Mouse (Mus musculus) activated CD4-positive, CD25-positive, alpha-beta regulatory T cell, adult 4 months (primary cell): Measurements from ENCODE around the gene F8. TPM values are rescaled to one million over a fixed set of nuclear protein-coding genes. Genes with fewer than 3 reads are reported as not detected.
"Not testable (repeated sequence)": the region's sequence is repeated elsewhere in the genome, so short reads cannot be mapped to it uniquely, and the experiment has no call there.

ENCODE experiments used
- ATAC-seq: one replicate; pipeline ENCODE4 v1.8.0; 2017
- polyA plus RNA-seq, 2 experiments: library from polyadenylated mRNA; unstranded; fragments of 100-300 nt; shearing (Covaris generic); gene quantifications; one replicate each; pipeline ENCODE4 v1.2.1; 2017

F8 gene
- 1 to 10 TPM in 1 of 2 experiments, under 1 TPM in 1; 0.86 to 1.1 TPM for polyA plus RNA-seq

DNA sequence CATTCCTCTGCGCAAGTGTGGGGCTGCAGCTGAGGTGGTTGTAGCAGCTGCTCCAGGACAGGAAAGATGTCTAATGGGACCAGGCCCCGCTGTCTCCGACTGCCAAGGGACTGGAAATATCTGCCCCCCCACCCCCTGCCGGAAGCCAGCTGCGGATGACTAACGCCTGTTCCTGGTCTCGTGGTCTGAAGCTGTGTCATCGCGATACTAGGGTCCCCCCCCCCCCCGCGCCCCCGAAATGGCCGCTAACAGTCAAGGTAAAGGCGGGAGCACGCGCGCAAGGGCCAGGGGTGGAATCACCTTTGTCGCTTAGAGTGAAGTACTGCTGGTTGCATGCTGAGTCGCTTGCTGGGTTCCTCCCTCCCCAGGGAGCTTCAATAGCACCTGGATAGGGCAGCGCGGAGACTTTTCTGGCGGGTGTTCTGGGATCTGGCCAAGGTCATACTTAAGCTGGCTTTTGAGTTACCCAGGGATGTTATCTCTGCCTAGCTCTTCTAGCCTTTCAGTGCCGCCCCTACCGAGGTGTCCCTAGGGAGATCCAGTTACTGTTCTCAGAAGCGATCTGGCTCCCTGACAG, at the start of gene F8, which contains the start of gene Fundc2:
TSS of gene F8 (minus strand) at position 421 of the 577 bp plus-strand sequence.
TSS of gene Fundc2 (plus strand) at position 205 of the 577 bp plus-strand sequence.
- peak; percentile 98 for ATAC-seq

- ATAC-seq: peak; percentile 97
Observed at GRCm38 (mm10) chrX:75415936-75416785, 33.7 kb upstream of the F8 start, which contains the start of the genes Cmc4, Mtcp1 and Brcc3. Cmc4 (minus strand) TSS chrX:75416584. Mtcp1 (minus strand) TSS chrX:75416588. Brcc3 (plus strand) TSS chrX:75416628.

DNA sequence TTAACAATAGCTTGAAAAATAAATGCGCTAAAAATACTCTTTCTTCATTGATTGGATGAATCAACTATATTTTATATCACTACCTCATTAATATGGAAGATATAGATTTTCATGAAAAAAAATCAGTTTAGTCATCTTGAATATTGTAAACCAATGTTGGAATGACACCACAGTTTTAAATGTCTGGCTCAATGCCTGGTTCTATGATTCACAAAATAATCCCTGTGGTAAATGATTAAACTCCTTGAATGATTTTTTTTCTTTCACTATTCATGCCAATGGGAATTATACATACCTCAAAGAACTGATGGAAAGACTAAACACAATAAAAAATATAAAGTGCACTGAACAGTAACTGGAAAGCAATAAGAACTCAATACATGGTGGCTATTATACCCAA, 27.3 kb upstream of the F8 start:
- no peak for ATAC-seq

GRCm38 (mm10) chrX:75403350-75403749, 20.9 kb upstream of the F8 start:
- ATAC-seq: no peak

DNA sequence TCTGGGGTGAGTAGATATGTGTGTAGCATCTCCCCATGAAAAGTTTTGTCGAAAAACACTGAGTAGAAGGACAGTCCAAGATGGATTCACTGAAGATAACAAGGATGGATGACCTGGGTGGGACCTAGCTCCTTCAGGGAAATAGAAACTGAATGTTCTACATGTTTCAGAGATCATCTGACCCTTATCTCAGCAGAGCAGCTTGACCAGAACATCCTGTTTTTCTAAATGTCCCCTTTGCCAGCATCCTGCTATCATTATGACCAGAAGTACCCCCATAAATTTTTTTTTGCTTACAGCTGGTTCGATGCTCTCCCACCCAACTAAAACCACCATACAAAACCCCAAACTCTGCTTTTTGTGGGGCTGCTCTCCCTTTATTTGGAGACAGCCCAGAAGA, 20.3 kb upstream of the F8 start:
- ATAC-seq: no peak

DNA sequence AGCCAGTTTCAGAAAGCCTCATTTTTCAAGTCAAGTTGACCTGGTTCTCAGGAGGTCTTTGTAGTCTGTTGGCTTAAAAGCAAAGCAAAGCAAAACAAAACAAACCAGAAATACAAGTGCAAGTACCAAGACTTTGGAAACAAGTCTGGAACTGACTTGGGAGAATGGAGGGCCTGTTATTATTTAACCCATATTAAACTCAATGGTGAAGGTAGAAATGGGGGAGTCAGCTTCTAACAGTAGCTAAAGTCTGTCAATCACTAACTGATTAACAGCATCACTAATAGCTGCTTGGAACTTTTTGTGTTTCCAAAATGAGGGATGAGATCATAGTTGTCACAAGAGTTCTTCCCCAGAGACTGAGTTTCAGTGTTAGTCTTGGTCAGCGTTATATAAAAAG, 17.1 kb upstream of the F8 start:
- no peak for ATAC-seq

DNA sequence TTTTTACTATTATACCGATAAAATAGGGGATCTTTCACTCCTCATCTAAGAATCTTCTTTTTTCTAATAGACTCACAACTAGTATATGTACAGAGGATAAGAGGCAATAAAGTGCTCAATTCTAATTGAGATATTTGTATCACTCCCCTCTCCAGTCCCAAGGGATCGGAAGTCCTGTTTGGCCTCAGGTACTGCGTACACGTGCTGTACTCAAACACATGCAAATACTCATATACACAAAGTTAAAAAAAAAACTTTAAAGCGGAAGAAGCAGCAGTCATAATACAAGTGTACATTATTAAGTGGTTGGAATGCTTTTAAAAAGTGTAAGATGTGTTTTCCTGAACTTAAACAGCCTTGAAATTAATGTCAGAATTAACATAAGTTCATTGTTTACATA, 716 bp downstream of the F8 start:
- ATAC-seq: peak; percentile 24

GRCm38 (mm10) chrX:75381176-75381575, 1.2 kb downstream of the F8 start:
- no peak for ATAC-seq

GRCm38 (mm10) chrX:75376815-75377214, 5.6 kb downstream of the F8 start:
- no peak for ATAC-seq

DNA sequence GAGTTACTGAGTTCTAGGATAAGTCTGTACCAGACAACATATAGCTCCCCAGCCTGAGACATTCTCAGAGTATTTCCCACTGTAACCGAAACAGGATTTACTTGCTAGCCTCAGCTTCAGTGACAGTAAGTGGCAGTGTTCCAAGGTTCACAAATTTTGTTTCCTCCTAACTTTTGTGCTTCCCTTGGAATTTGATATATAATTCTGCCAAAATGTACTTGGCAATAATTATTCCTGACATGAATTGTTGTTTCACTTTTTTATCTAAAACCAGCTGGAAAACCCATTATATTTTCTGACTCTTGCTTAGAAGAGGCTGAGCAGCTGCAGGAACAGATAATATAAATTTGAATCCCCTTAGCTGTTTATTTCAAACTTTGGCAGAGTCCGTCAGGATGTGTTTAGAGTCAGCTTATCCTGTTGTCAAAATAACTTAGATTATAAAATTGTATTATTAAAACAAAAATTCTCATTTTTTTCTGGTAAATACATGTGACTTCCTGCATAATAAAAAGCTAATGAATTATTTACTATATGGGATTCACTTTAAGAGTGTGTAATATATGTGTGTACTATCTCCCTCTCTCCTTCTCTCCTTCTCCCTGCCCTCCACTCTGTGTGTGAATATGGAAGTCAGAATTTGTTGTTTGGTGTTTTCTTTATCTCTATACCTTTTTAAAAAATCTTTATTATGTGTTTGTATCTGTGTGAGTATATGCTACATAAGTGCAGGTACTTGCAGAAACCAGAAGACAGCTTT, 9.6 kb downstream of the F8 start:
- no peak for ATAC-seq

DNA sequence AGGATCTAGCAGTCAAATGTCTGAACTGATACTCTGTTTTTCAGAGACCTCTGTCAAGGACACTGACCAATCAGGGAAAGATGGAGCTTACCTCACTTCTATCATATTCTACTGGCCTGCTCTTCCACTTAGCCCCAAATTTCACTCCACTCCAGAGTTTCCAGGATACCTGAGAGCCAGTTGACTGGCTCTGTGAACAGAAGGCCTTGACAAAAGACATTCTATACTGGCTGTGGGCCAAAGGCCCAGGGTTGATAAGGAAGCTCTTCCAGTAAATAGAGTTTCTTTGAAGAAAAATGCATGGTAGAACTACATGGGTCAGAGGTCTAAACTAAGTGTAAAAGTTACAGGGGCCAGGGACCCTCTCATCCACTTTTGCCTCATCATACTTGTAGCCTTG, 12.2 kb downstream of the F8 start:
- no peak for ATAC-seq

DNA sequence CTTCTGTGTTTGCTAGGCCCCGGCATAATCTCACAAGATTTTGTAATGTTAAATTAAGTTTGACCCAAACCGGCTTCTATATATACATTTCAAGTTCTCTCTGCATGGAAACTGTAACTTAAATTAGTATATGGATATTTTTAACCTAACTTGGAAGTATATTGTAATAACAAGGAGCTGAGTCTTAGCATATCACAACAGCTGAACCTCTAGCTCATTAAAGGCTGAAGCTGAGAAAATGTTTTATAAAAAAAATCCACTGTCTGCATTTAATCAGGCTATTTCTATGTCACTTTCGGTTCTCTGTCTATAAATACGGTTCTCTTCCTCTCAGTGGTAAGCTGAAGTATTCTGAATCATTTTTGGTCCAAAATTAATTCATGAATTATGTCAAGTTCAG, 58.9 kb downstream of the F8 start:
- no peak for ATAC-seq

GRCm38 (mm10) chrX:75271676-75272075, 110.7 kb downstream of the F8 start:
- no peak for ATAC-seq

- not testable (repeated sequence) for ATAC-seq
Observed at GRCm38 (mm10) chrX:75233603-75234376, 148.6 kb downstream of the F8 start.

DNA sequence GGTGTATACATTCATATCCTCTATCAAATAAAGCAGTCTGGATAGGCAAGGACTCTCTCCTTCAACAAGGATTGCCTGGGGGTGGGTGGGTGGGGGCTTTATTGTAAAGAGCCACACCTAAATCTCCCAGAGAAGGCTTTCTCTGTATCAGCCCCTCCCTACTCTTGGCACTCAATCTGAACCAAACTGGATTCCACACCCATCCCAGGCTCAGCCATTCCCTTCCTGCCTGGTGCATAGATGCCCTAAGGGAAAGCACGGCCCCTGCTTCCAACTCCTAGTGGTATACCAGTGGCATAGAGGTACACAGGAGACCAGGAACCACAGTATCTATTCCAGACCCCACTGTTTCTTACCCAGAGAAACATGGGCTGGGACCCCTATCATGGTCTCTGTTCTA, 151.0 kb downstream of the F8 start:
- ATAC-seq: no peak

DNA sequence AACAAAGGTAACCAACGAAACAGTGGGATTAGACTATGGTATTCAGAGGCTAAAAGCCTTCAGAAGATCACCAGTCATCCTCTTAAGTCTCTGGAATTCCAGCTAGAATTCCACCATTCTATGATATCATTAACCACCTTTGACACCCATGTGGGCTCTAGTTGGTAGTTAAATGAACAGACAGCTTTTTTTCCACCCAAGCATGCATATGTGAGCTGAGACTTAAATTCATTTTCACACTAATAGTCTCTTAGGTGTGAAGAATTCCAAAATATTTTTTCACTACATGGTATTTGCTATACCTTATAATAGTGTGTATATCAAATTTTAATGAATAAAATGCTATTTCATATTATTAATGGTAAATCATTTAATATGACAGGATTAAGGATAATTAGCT, 218.7 kb downstream of the F8 start, which contains the start of gene Smim9:
TSS of gene Smim9 (minus strand) at position 101 of the 400 bp plus-strand sequence.
- ATAC-seq: no peak

DNA sequence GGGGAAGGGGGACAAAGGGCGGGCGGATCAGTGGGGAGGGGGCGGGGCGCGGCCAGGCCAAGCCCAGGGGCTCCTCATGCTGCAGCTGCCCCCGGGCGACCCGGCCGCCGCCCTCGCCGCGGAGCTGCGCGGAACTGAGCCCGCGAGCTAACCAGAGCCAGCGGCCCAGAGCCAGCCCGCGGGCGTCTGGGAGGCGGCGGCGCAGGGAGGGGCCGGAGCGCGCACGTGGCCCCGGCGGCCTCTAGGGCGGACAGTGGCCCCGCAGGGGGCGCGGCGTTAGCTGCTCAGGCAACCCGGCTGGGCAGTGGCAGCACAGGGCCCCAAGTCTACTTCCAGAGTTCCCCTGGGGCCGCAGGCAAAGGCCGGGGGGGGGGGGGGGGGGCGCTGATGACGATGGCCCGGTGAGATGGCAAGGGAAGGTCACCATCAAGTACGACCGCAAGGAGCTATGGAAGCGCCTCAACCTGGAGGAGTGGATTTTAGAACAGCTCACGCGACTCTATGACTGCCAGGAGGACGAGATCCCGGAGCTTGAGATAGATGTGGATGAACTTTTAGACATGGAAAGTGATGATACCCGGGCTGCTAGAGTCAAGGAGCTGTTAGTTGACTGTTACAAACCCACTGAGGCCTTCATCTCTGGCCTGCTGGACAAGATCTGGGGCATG, 226.7 kb downstream of the F8 start:
- no peak for ATAC-seq

DNA sequence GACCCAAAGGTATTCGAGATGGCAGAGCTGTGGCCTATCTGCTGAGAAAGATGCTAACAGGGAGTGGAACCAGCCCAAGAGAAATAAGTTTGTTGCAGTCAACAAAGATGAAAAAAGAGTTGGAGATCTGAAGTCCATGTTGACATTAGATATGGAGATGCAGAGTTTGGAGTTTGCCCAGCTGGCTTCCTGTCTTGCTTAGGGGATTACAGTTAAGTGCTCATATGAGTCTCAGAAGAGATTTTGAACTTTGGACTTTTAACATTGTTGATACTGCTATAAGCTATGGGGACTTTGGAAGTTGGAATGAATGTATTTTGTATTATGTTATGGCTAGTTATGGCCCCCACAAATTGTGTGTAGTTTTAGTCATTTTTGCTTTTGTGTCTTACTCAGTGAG, 230.2 kb downstream of the F8 start:
- ATAC-seq: no peak

- ATAC-seq: no peak
Observed at GRCm38 (mm10) chrX:75150304-75150703, 232.1 kb downstream of the F8 start.

- ATAC-seq: no peak
Observed at GRCm38 (mm10) chrX:75148414-75148813, 234.0 kb downstream of the F8 start.

DNA sequence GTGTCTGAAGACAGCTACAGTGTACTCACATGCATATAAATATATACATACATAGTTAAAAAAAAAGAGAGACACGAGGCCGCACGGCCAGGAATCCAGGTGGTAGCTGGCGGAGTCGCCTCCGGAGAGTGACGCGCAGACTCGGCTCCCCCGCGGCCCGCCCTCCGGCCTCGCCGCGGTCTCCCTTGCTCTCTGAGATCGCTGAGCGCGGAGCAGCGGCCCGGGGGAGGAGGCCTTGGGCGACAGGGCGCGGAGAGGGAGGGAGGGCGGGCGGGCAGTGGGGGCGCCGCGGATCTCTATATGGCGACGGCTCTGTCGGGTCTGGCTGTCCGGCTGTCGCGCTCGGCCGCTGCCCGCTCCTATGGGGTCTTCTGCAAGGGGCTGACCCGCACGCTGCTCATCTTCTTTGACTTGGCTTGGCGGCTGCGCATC, 239.3 kb downstream of the F8 start:
- not testable (repeated sequence) for ATAC-seq

GRCm38 (mm10) chrX:75138182-75138581, 244.2 kb downstream of the F8 start:
- ATAC-seq: no peak
